Mouse (Mus musculus): ENCODE results near the gene Rnf166. TPM values are rescaled to one million over a fixed set of nuclear protein-coding genes. Genes with fewer than 3 reads are reported as not detected.

Rnf166 gene
- polyA plus RNA-seq (2012; fragmentation: generic; extraction: Trizol), result 36.3 TPM

DNA sequence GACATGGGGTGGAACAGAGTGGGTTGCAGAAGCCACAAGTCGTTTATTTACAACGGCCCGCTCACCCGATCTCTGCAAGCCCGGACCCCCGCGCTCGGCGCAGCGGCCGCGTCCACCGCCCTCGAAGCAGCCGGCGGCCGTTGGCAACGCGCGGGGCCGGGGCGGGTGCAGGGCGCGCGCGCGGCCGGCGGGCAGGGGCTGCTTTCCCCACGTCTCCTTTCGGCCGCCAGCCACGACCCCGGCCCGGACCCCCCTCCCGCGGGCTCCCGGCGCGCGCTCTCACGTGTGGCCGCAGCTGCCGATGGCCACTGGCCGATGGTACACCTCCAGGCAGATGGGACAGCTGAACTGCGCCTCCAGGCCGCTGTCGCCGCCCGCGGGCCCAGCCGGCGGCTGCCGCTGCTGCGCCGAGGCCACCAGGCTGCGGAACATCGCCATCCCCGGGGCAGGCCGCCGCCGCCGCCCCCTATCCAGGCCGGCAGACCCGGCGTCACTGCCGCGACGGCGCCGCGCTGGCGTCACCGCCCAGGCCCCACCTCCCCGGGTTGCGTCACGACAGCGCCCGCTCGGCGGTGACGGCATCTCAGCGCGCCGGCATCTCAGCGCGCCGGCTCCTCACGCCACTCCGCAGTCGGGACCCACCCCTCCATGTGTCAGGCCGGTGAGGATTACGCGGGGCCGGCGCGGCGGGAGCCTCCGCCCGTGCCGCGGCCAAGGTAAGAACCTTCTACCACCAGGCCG, at the start of gene Rnf166, which contains the start of gene Ctu2:
Rnf166 (minus strand) TSS at position 485 of the 741 bp plus-strand sequence.
Ctu2 (plus strand) TSS at position 564 of the 741 bp plus-strand sequence.
- peaks cover 9% of the 10 kb centered on the region for H3K36me3 ChIP-seq (ENCODE audit: control insufficient read depth, insufficient read depth)
- peak within 1 kb of the TSS; percentile 56 for H3K4me3 ChIP-seq
- no peaks in the 10 kb centered on the region for H3K27me3 ChIP-seq (ENCODE audit: control insufficient read depth, insufficient read depth, insufficient read length)
- peak within 1 kb of the TSS; percentile 95 for H3ac ChIP-seq (ENCODE audit: control insufficient read depth, insufficient read length)
- peaks cover 23% of the 10 kb centered on the region for H3K79me2 ChIP-seq (ENCODE audit: control insufficient read depth, insufficient read depth)
- peak; percentile 6 for TF ChIP-seq E2F4 (IDR thresholded peaks at IDR 0.05; ENCODE audit: insufficient read depth)
- no peak for TF ChIP-seq MAX (IDR thresholded peaks at IDR 0.05; ENCODE audit: low read depth)
- no peak for TF ChIP-seq TCF3 (IDR thresholded peaks at IDR 0.05; ENCODE audit: insufficient read length, low read depth)
- peak; percentile 93 for TF ChIP-seq SRF (IDR thresholded peaks at IDR 0.05; ENCODE audit: control insufficient read depth, insufficient read length, low read depth)
- TF ChIP-seq REST (IDR thresholded peaks at IDR 0.05; ENCODE audit: insufficient read depth, insufficient read length), result no peak
- peak; percentile 83 for TF ChIP-seq POLR2AphosphoS2 (IDR thresholded peaks at IDR 0.05; ENCODE audit: insufficient read length, low read depth)
- TF ChIP-seq POLR2A (IDR thresholded peaks at IDR 0.05; ENCODE audit: insufficient read length, low read depth), result peak; percentile 92
- peak in 2 of 3 experiments; percentile 3 to 6 for TF ChIP-seq MYOD1 (IDR thresholded peaks at IDR 0.05; ENCODE audit: control insufficient read depth in 1 of 3, insufficient read length in 2 of 3, low read depth in 2 of 3)
- TF ChIP-seq TCF12 (IDR thresholded peaks at IDR 0.05; ENCODE audit: insufficient read depth, poor library complexity, severe bottlenecking), result no peak
- TF ChIP-seq CEBPB (IDR thresholded peaks at IDR 0.05; ENCODE audit: insufficient read depth, poor library complexity, severe bottlenecking), result no peak
- TF ChIP-seq MYOG (IDR thresholded peaks at IDR 0.05; ENCODE audit: control insufficient read depth in 1 of 3, insufficient read depth in 1 of 3, insufficient read length in 2 of 3, low read depth in 2 of 3), result peak in 1 of 3 experiments; percentile 46
- no peak for TF ChIP-seq USF1 (IDR thresholded peaks at IDR 0.05; ENCODE audit: low read depth)
- H3K4me2 ChIP-seq (ENCODE audit: low read depth), result peak within 1 kb of the TSS; percentile 94

DNA sequence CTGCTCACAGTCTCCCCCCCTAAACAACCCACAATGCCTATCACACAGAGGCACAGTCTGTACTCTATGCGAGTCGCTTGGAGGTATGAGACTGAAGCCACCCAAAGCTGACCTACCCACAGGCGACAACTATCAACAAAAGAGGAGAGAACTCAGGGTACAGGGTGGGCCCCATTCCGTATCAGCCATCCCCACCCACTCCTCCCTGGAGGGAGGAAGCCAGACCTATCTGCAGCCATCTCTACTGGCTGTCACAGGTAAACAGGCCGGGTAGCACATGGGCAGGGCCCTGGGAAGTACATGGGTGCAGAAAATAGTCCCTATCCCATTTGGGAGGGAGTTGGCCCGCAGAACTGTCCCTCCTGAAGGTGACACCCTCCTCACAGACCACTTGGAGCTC, 49.1 kb upstream of the Rnf166 start:
- TF ChIP-seq CEBPB (IDR thresholded peaks at IDR 0.05; ENCODE audit: insufficient read depth, poor library complexity, severe bottlenecking) (no peak), POLR2AphosphoS2 (IDR thresholded peaks at IDR 0.05; ENCODE audit: insufficient read length, low read depth) (no peak), SRF (IDR thresholded peaks at IDR 0.05; ENCODE audit: control insufficient read depth, insufficient read length, low read depth) (no peak), MYOG (IDR thresholded peaks at IDR 0.05; ENCODE audit: control insufficient read depth in 1 of 3, insufficient read depth in 1 of 3, insufficient read length in 2 of 3, low read depth in 2 of 3) (no peak), POLR2A (IDR thresholded peaks at IDR 0.05; ENCODE audit: insufficient read length, low read depth) (no peak), E2F4 (IDR thresholded peaks at IDR 0.05; ENCODE audit: insufficient read depth) (no peak), TCF12 (IDR thresholded peaks at IDR 0.05; ENCODE audit: insufficient read depth, poor library complexity, severe bottlenecking) (no peak), MYOD1 (IDR thresholded peaks at IDR 0.05; ENCODE audit: control insufficient read depth in 1 of 3, insufficient read length in 2 of 3, low read depth in 2 of 3) (no peak), USF1 (IDR thresholded peaks at IDR 0.05; ENCODE audit: low read depth) (no peak), TCF3 (IDR thresholded peaks at IDR 0.05; ENCODE audit: insufficient read length, low read depth) (no peak), MAX (IDR thresholded peaks at IDR 0.05; ENCODE audit: low read depth) (no peak), REST (IDR thresholded peaks at IDR 0.05; ENCODE audit: insufficient read depth, insufficient read length) (no peak)

GRCm38 (mm10) chr8:122524506-122524905, 48.6 kb upstream of the Rnf166 start:
- peak overlapping the region; percentile 53 for H3K4me2 ChIP-seq (ENCODE audit: low read depth)

More for the DNA sequence above, 49.1 kb upstream of the Rnf166 start:
- peak overlapping the region; percentile 53 for H3K4me2 ChIP-seq (ENCODE audit: low read depth)
- no peak overlapping the region for H3ac ChIP-seq (ENCODE audit: control insufficient read depth, insufficient read length)
- H3K36me3 ChIP-seq (ENCODE audit: control insufficient read depth, insufficient read depth), result no peaks in the 10 kb centered on the region
- H3K79me2 ChIP-seq (ENCODE audit: control insufficient read depth, insufficient read depth), result peaks cover 84% of the 10 kb centered on the region
- H3K4me3 ChIP-seq, result no peak overlapping the region
- no peaks in the 10 kb centered on the region for H3K27me3 ChIP-seq (ENCODE audit: control insufficient read depth, insufficient read depth, insufficient read length)

GRCm38 (mm10) chr8:122523652-122524360, 47.9 kb upstream of the Rnf166 start:
- Histone ChIP-seq H3K79me2 (ENCODE audit: control insufficient read depth, insufficient read depth) (peaks cover 79% of the 10 kb centered on the region), H3K4me2 (ENCODE audit: low read depth) (peak overlapping the region; percentile 53), H3K4me3 (no peak overlapping the region), H3K27me3 (ENCODE audit: control insufficient read depth, insufficient read depth, insufficient read length) (no peaks in the 10 kb centered on the region), H3K36me3 (ENCODE audit: control insufficient read depth, insufficient read depth) (no peaks in the 10 kb centered on the region), H3ac (ENCODE audit: control insufficient read depth, insufficient read length) (no peak overlapping the region)
- TF ChIP-seq MYOD1 (IDR thresholded peaks at IDR 0.05; ENCODE audit: control insufficient read depth in 1 of 3, insufficient read length in 2 of 3, low read depth in 2 of 3), result no peak
- TF ChIP-seq POLR2AphosphoS2 (IDR thresholded peaks at IDR 0.05; ENCODE audit: insufficient read length, low read depth), result peak; percentile 4
- peak; percentile 17 for TF ChIP-seq POLR2A (IDR thresholded peaks at IDR 0.05; ENCODE audit: insufficient read length, low read depth)

More at GRCm38 (mm10) chr8:122524506-122524905, 48.6 kb upstream of the Rnf166 start:
- no peaks in the 10 kb centered on the region for H3K27me3 ChIP-seq (ENCODE audit: control insufficient read depth, insufficient read depth, insufficient read length)
- H3K79me2 ChIP-seq (ENCODE audit: control insufficient read depth, insufficient read depth), result peaks cover 84% of the 10 kb centered on the region
- TF ChIP-seq TCF12 (IDR thresholded peaks at IDR 0.05; ENCODE audit: insufficient read depth, poor library complexity, severe bottlenecking) (no peak), USF1 (IDR thresholded peaks at IDR 0.05; ENCODE audit: low read depth) (no peak), CEBPB (IDR thresholded peaks at IDR 0.05; ENCODE audit: insufficient read depth, poor library complexity, severe bottlenecking) (no peak), E2F4 (IDR thresholded peaks at IDR 0.05; ENCODE audit: insufficient read depth) (no peak), MYOD1 (IDR thresholded peaks at IDR 0.05; ENCODE audit: control insufficient read depth in 1 of 3, insufficient read length in 2 of 3, low read depth in 2 of 3) (no peak), REST (IDR thresholded peaks at IDR 0.05; ENCODE audit: insufficient read depth, insufficient read length) (no peak), POLR2AphosphoS2 (IDR thresholded peaks at IDR 0.05; ENCODE audit: insufficient read length, low read depth) (no peak), MYOG (IDR thresholded peaks at IDR 0.05; ENCODE audit: control insufficient read depth in 1 of 3, insufficient read depth in 1 of 3, insufficient read length in 2 of 3, low read depth in 2 of 3) (no peak), SRF (IDR thresholded peaks at IDR 0.05; ENCODE audit: control insufficient read depth, insufficient read length, low read depth) (no peak), POLR2A (IDR thresholded peaks at IDR 0.05; ENCODE audit: insufficient read length, low read depth) (no peak), TCF3 (IDR thresholded peaks at IDR 0.05; ENCODE audit: insufficient read length, low read depth) (no peak)
- no peak overlapping the region for H3K4me3 ChIP-seq
- no peaks in the 10 kb centered on the region for H3K36me3 ChIP-seq (ENCODE audit: control insufficient read depth, insufficient read depth)
- H3ac ChIP-seq (ENCODE audit: control insufficient read depth, insufficient read length), result no peak overlapping the region

All from myocyte (in vitro differentiated cells).